11 mouse cellular contexts compared by ENCODE assay signal in genomic region chr4:114408890-114409480, GRCm38 (mm10). TPM values are rescaled to one million over a fixed set of nuclear protein-coding genes. Genes with fewer than 3 reads are reported as not detected.
DNase-seq lines count a peak whose midpoint lies in the region; ATAC-seq lines count a peak whose summit lies in the region.
"Had no signal": no experiment of that assay in that cellular context is flagged by ENCODE, and none has a peak within 500 bp of the region (broad histone marks: within the 10 kb centered on the region; RNA-seq: fewer than 3 reads in every experiment).

No protein-coding gene starts in this region.

- no peak overlapping the region for H3K4me3 ChIP-seq in neural tube, embryonic 12.5 days
- no peak overlapping the region for H3K4me3 ChIP-seq in neural tube, embryonic 15.5 days (replicated peaks)
- H3K4me3 ChIP-seq in kidney, embryonic 15.5 days (replicated peaks), result peak overlapping the region; percentile 24
- H3K4me3 ChIP-seq: liver, embryonic 12.5 days had no signal

- no peak overlapping the region for H3K27ac ChIP-seq in neural tube, embryonic 12.5 days
- H3K27ac ChIP-seq in neural tube, embryonic 15.5 days (replicated peaks), result no peak overlapping the region
- peak overlapping the region; percentile 76 for H3K27ac ChIP-seq in kidney, embryonic 15.5 days
- H3K27ac ChIP-seq: liver, embryonic 12.5 days; macrophage had no signal

- peak; percentile 27 for DNase-seq in heart, postnatal 4 days
- DNase-seq in heart, postnatal 25 days (ENCODE audit: low spot score), result no peak
- DNase-seq in urinary bladder, postnatal 14 days (ENCODE audit: low spot score), result no peak
- DNase-seq in retina, embryonic 14.5 days (ENCODE audit: low spot score), result no peak
- DNase-seq: right cerebral cortex, postnatal 14 days; thymus, postnatal 4 days had no signal

- H3K9ac ChIP-seq in neural tube, embryonic 12.5 days, result no peak overlapping the region
- H3K9ac ChIP-seq in neural tube, embryonic 15.5 days (replicated peaks), result no peak overlapping the region
- H3K9ac ChIP-seq in kidney, embryonic 15.5 days, result no peak overlapping the region
- H3K9ac ChIP-seq: liver, embryonic 12.5 days had no signal

- peaks cover 34% of the 10 kb centered on the region for H3K4me1 ChIP-seq in neural tube, embryonic 12.5 days
- H3K4me1 ChIP-seq in neural tube, embryonic 15.5 days, result peaks cover 15% of the 10 kb centered on the region
- H3K4me1 ChIP-seq in kidney, embryonic 15.5 days, result peaks cover 59% of the 10 kb centered on the region

- no peaks in the 10 kb centered on the region for H3K36me3 ChIP-seq in neural tube, embryonic 12.5 days
- H3K36me3 ChIP-seq in neural tube, embryonic 15.5 days, result no peaks in the 10 kb centered on the region
- no peaks in the 10 kb centered on the region for H3K36me3 ChIP-seq in kidney, embryonic 15.5 days
- H3K36me3 ChIP-seq: liver, embryonic 12.5 days had no signal

- no peak for ATAC-seq in neural tube, embryonic 12.5 days (ENCODE audit: low FRiP score, low read depth)
- no peak for ATAC-seq in neural tube, embryonic 15.5 days (ENCODE audit: low FRiP score)
- ATAC-seq in kidney, embryonic 15.5 days (replicated peaks; ENCODE audit: low FRiP score), result peak; percentile 1; the same call in 1 of the 2 replicates
- ATAC-seq: liver, embryonic 12.5 days had no signal

- WGBS in neural tube, embryonic 12.5 days, result 77% methylated on average over 18 of the region's 18 CpGs
- WGBS in neural tube, embryonic 15.5 days, result 80% methylated on average over 18 of the region's 18 CpGs
- 64% methylated on average over 18 of the region's 18 CpGs for WGBS in kidney, embryonic 15.5 days

- intact Hi-C loops in heart, postnatal 25 days (cut with DNase I), result loop anchor here (5.0 kb wide), 3 partner anchors 33 to 62 kb away; no protein-coding TSS in a partner anchor

- H3K9me3 ChIP-seq in neural tube, embryonic 12.5 days, result no peaks in the 10 kb centered on the region
- no peaks in the 10 kb centered on the region for H3K9me3 ChIP-seq in neural tube, embryonic 15.5 days (replicated peaks)
- H3K9me3 ChIP-seq in kidney, embryonic 15.5 days (replicated peaks), result no peaks in the 10 kb centered on the region
- H3K9me3 ChIP-seq: liver, embryonic 12.5 days had no signal

- peak overlapping the region; percentile 45; the same call in 1 of the 2 replicates for H3K4me2 ChIP-seq in neural tube, embryonic 12.5 days (replicated peaks)
- H3K4me2 ChIP-seq in neural tube, embryonic 15.5 days, result no peak overlapping the region
- H3K4me2 ChIP-seq in kidney, embryonic 15.5 days, result peak overlapping the region; percentile 97
- H3K4me2 ChIP-seq: liver, embryonic 12.5 days had no signal

- H3K27me3 ChIP-seq in neural tube, embryonic 12.5 days (replicated peaks), result peaks cover 26% of the 10 kb centered on the region
- peaks cover 32% of the 10 kb centered on the region for H3K27me3 ChIP-seq in neural tube, embryonic 15.5 days (replicated peaks)
- peaks cover 39% of the 10 kb centered on the region for H3K27me3 ChIP-seq in kidney, embryonic 15.5 days

RNA-seq across cellular contexts. Expression of gene Trabd2b, which starts 2.5 kb away (rescaled TPM):
- 10 to 100 TPM; 19.0 to 19.9 TPM for total RNA-seq in heart, postnatal 4 days (2021)
- 10 to 100 TPM; 53.5 to 62.8 TPM for total RNA-seq in heart, postnatal 25 days (2021)
- 1.6 TPM in 2 replicates for polyA plus RNA-seq in neural tube, embryonic 12.5 days (2016; fragmentation: Nextera tagmentation; extraction: Ambion mirVana)
- 0.56 and 0.75 TPM in 2 replicates for polyA plus RNA-seq in neural tube, embryonic 15.5 days (2015; fragmentation: Nextera tagmentation; extraction: Ambion mirVana)
- 4.9 TPM in 2 replicates for polyA plus RNA-seq in kidney, embryonic 15.5 days (2015; fragmentation: Nextera tagmentation; extraction: Ambion mirVana)
- polyA plus RNA-seq: macrophage had no signal
